Mouse (Mus musculus) embryonic facial prominence, embryonic 14.5 days (tissue): ENCODE measurements around the gene Mospd2. TPM values are rescaled to one million over a fixed set of nuclear protein-coding genes. Genes with fewer than 3 reads are reported as not detected.
A peak's percentile ranks its signal among the peaks of the same experiment; 100 is the strongest.

Experiments used
- ATAC-seq: fragments of 200-750 bp; cut with Nextera tagmentation; 2 replicates; pipeline ENCODE4 v1.8.0; 2017; ENCODE audit warnings: low read depth, moderate number of reproducible peaks, moderate TSS enrichment
- DNase-seq: peaks from one replicate; pipeline ENCODE4 v3.0.0-alpha.2; 2015; ENCODE audit warnings: low spot score
- H3K27ac ChIP-seq: fragments of 300-500 bp; sonication (generic); replicated peaks from 2 replicates; pipeline ENCODE4 v1.5.1; 2014; ENCODE audit warnings: low read depth, mild to moderate bottlenecking, low read length, moderate library complexity
- H3K27me3 ChIP-seq: fragments of 300-500 bp; sonication (generic); replicated peaks from 2 replicates; pipeline ENCODE4 v1.6.1; 2014; ENCODE audit warnings: low read length; ENCODE audit not compliant: control insufficient read depth, insufficient read depth
- H3K36me3 ChIP-seq: fragments of 300-500 bp; sonication (generic); 2 replicates; pipeline ENCODE4 v1.6.1; 2014; ENCODE audit warnings: low read length, mixed read lengths; ENCODE audit not compliant: control insufficient read depth, insufficient read depth
- H3K4me1 ChIP-seq: fragments of 300-500 bp; sonication (generic); 2 replicates; pipeline ENCODE4 v1.6.1; 2014; ENCODE audit warnings: antibody characterized with exemption, low read length; ENCODE audit not compliant: control insufficient read depth, insufficient read depth
- H3K4me2 ChIP-seq: fragments of 300-500 bp; sonication (generic); 2 replicates; pipeline ENCODE4 v1.6.1; 2014; ENCODE audit warnings: low read depth, mild to moderate bottlenecking, low read length, moderate library complexity, mixed read lengths
- H3K4me3 ChIP-seq: fragments of 300-500 bp; sonication (generic); 2 replicates; pipeline ENCODE4 v1.5.1; 2014; ENCODE audit warnings: low read depth, mild to moderate bottlenecking, low read length
- H3K9ac ChIP-seq: fragments of 300-500 bp; sonication (generic); 2 replicates; pipeline ENCODE4 v1.6.1; 2014; ENCODE audit warnings: low read depth, mild to moderate bottlenecking, low read length, moderate library complexity, mixed read lengths
- H3K9me3 ChIP-seq: fragments of 300-500 bp; sonication (generic); 2 replicates; pipeline ENCODE4 v1.6.1; 2016; ENCODE audit warnings: low read length; ENCODE audit not compliant: control insufficient read depth
- WGBS: fragments of 180-500 bp; shearing (Covaris S2); extraction: QIAGEN DNeasy Blood & Tissue Kit; methylation state at CpG from one replicate; pipeline ENCODE4 v1.1.7; 2014; 5-methylcytosine and 5-hydroxymethylcytosine counted together
- polyA plus RNA-seq: library from polyadenylated mRNA; unstranded; fragments of >200 nt; fragmentation: Nextera tagmentation; extraction: Ambion mirVana; gene quantifications from 2 replicates; pipeline ENCODE4 v1.2.1, GENCODE M21; 2014

Mospd2 gene
- polyA plus RNA-seq, result 19.9 and 21.3 TPM in 2 replicates

GRCm38 (mm10) chrX:164980193-164980775 lies at the start of gene Mospd2, which contains the start of gene Fancb:
Gene Mospd2 (minus strand): TSS chrX:164980375.
Gene Fancb (plus strand): TSS chrX:164980592.
- peak within 1 kb of the TSS; percentile 60 for H3K9ac ChIP-seq
- no peaks in the 10 kb centered on the region for H3K4me1 ChIP-seq
- 0 out of 2 replicates have a peak within 1 kb of the TSS, but pooled peaks have one; percentile 44 for H3K27ac ChIP-seq
- no peaks in the 10 kb centered on the region for H3K36me3 ChIP-seq
- no peaks in the 10 kb centered on the region for H3K9me3 ChIP-seq
- 18% methylated on average over 12 of the region's 26 CpGs for WGBS
- peaks cover 12% of the 10 kb centered on the region for H3K27me3 ChIP-seq
- H3K4me3 ChIP-seq, result peak within 1 kb of the TSS; percentile 54
- peak within 1 kb of the TSS; percentile 59 for H3K4me2 ChIP-seq
- peak; percentile 100 for ATAC-seq
- peak; percentile 96 for DNase-seq

GRCm38 (mm10) chrX:165004779-165005324 lies 24.7 kb upstream of the Mospd2 start, which contains the start of gene Gm17604:
Gene Gm17604 (minus strand): TSS chrX:165004829.
- H3K9ac ChIP-seq, result no peak within 1 kb of the TSS
- no peak within 1 kb of the TSS for H3K4me3 ChIP-seq
- ATAC-seq (no peak), DNase-seq (no peak)
- no peaks in the 10 kb centered on the region for H3K4me1 ChIP-seq
- no peak within 1 kb of the TSS for H3K27ac ChIP-seq
- no peak within 1 kb of the TSS for H3K4me2 ChIP-seq
- H3K27me3 ChIP-seq, result peaks cover 7% of the 10 kb centered on the region; the same call in 1 of the 2 replicates
- no peaks in the 10 kb centered on the region for H3K36me3 ChIP-seq
- no peaks in the 10 kb centered on the region for H3K9me3 ChIP-seq

- H3K27me3 ChIP-seq, result peaks cover 7% of the 10 kb centered on the region; the same call in 1 of the 2 replicates
- WGBS, result 24% methylated on average over 4 of the region's 4 CpGs
- DNase-seq, result no peak
- H3K27ac ChIP-seq, result no peak overlapping the region
- no peak overlapping the region for H3K9ac ChIP-seq
- H3K9me3 ChIP-seq, result no peaks in the 10 kb centered on the region
- H3K4me3 ChIP-seq, result no peak overlapping the region
- no peaks in the 10 kb centered on the region for H3K36me3 ChIP-seq
- H3K4me2 ChIP-seq, result no peak overlapping the region
- H3K4me1 ChIP-seq, result no peaks in the 10 kb centered on the region
- ATAC-seq, result no peak
Measured at GRCm38 (mm10) chrX:165003141-165003540, 23.0 kb upstream of the Mospd2 start.

GRCm38 (mm10) chrX:164978866-164979265 lies 1.3 kb downstream of the Mospd2 start:
- DNase-seq, result no peak
- WGBS, result 88% methylated on average over 2 of the region's 2 CpGs
- H3K27ac ChIP-seq, result no peak overlapping the region
- peaks cover 12% of the 10 kb centered on the region for H3K27me3 ChIP-seq
- H3K9ac ChIP-seq, result no peak overlapping the region
- H3K9me3 ChIP-seq, result no peaks in the 10 kb centered on the region
- H3K4me3 ChIP-seq, result 0 out of 2 replicates have a peak overlapping the region, but pooled peaks have one; percentile 54
- ATAC-seq, result no peak
- no peaks in the 10 kb centered on the region for H3K4me1 ChIP-seq
- H3K4me2 ChIP-seq, result peak overlapping the region; percentile 54
- no peaks in the 10 kb centered on the region for H3K36me3 ChIP-seq

- Histone ChIP-seq H3K4me2 (no peak overlapping the region), H3K4me1 (no peaks in the 10 kb centered on the region), H3K27me3 (no peaks in the 10 kb centered on the region), H3K36me3 (no peaks in the 10 kb centered on the region), H3K9ac (no peak overlapping the region), H3K27ac (no peak overlapping the region), H3K4me3 (no peak overlapping the region), H3K9me3 (no peaks in the 10 kb centered on the region)
- WGBS, result 84% methylated on average over 3 of the region's 3 CpGs
- DNase-seq, result no peak
- no peak for ATAC-seq
Measured at GRCm38 (mm10) chrX:164971206-164971605, 9.0 kb downstream of the Mospd2 start.

- no peak overlapping the region for H3K27ac ChIP-seq
- H3K4me2 ChIP-seq, result no peak overlapping the region
- no peak for DNase-seq
- 84% methylated on average over 3 of the region's 3 CpGs for WGBS
- H3K4me1 ChIP-seq, result no peaks in the 10 kb centered on the region
- H3K9me3 ChIP-seq, result no peaks in the 10 kb centered on the region
- H3K36me3 ChIP-seq, result no peaks in the 10 kb centered on the region
- ATAC-seq, result no peak
- H3K9ac ChIP-seq, result no peak overlapping the region
- no peaks in the 10 kb centered on the region for H3K27me3 ChIP-seq
- H3K4me3 ChIP-seq, result no peak overlapping the region
Measured at GRCm38 (mm10) chrX:164965750-164966448, 14.3 kb downstream of the Mospd2 start.

GRCm38 (mm10) chrX:164952601-164953375 lies 27.4 kb downstream of the Mospd2 start:
- ATAC-seq (no peak), DNase-seq (no peak)
- 78% methylated on average over 5 of the region's 5 CpGs for WGBS
- no peak overlapping the region for H3K27ac ChIP-seq
- H3K27me3 ChIP-seq, result no peaks in the 10 kb centered on the region; the same call in 1 of the 2 replicates
- no peaks in the 10 kb centered on the region for H3K9me3 ChIP-seq
- H3K4me1 ChIP-seq, result no peaks in the 10 kb centered on the region
- H3K9ac ChIP-seq, result no peak overlapping the region
- no peak overlapping the region for H3K4me2 ChIP-seq
- no peak overlapping the region for H3K4me3 ChIP-seq
- H3K36me3 ChIP-seq, result peaks cover 7% of the 10 kb centered on the region

DNA sequence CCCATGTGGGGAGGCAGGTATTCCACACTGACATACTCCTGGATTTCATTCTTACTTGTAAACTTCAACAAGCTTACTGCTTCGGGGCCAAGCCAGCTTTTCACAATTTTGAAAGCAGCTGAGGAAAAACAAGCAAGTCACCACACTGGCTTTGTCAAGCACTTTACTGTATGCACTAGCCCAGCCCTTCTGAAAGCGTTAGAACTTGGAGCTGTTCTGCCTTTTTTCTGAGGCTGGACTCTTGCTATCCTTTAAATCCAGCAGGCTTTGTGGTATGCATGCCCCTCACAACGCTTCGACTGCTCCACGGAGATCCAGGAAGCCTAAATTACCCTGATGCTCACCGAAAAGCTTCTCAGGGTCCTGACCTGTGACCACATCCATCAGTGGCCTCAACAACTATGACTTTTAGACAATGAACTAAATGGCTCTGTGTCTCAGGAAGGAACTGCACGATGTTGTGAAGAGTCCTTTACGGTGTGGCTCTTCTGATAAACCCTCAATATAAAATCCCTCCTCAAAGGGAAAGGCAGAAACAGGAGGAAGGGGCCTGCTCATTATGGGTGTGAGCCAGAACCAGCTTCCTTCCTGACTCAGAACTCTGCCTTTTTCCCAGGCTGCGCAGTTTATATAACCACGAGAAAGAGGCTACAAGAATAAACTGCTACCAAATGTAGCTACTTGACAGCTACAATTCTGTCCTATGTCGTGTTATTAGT lies 28.2 kb downstream of the Mospd2 start:
- no peak overlapping the region for H3K9ac ChIP-seq
- H3K36me3 ChIP-seq, result peaks cover 7% of the 10 kb centered on the region
- DNase-seq (no peak), ATAC-seq (no peak)
- H3K27ac ChIP-seq, result no peak overlapping the region
- no peak overlapping the region for H3K4me3 ChIP-seq
- no peaks in the 10 kb centered on the region for H3K9me3 ChIP-seq
- H3K4me2 ChIP-seq, result no peak overlapping the region
- no peaks in the 10 kb centered on the region; the same call in 1 of the 2 replicates for H3K27me3 ChIP-seq
- H3K4me1 ChIP-seq, result no peaks in the 10 kb centered on the region
- WGBS, result 62% methylated on average over 11 of the region's 11 CpGs
